Mouse (Mus musculus): ENCODE results near the gene Jazf1. TPM values are rescaled to one million over a fixed set of nuclear protein-coding genes. Genes with fewer than 3 reads are reported as not detected.
A peak's percentile ranks its signal among the peaks of the same experiment; 100 is the strongest.

Jazf1 gene
- total and polyA plus RNA-seq, 3 experiments, result not detected

DNA sequence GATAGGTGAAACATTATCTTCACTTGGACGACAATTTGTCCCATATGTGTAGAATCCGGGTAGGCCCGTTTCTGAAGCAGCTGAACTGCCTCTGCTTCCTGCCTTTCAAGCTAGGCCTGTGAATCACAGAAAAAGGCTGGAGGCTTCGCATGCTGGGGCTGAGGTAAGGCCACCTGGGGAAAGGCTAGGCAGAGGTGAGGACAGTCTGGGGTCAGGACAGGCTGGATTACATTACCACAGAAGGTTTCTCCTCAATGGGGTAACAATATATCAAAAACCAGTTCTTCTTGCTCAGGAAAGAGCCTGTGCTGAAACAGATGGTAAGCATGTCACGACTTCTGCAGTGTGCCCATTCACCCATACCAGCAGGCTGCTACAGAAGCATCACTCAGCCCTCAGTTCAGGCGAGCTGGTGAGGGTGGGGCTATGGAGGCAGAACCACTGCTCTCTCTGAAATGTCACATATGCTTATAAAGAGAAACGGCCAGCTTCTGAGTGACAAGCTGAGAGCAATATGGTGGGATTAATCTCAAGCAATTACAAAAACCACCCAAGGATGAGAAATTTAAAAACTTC is 135.7 kb downstream of the Jazf1 start:
- Histone ChIP-seq H3K4me1 (ENCODE audit: control insufficient read depth in 1 of 2, insufficient read depth in 2 of 2, low read length in 2 of 2) (no peaks in the 10 kb centered on the region), H3K36me3 (ENCODE audit: control insufficient read depth in 1 of 2, insufficient read depth in 2 of 2, low read length in 2 of 2) (no peaks in the 10 kb centered on the region), H3K79me2 (ENCODE audit: control insufficient read depth, insufficient read depth, low read length, poor library complexity) (no peaks in the 10 kb centered on the region), H3K27me3 (ENCODE audit: control insufficient read depth in 1 of 2, insufficient read depth in 2 of 2, low read length in 2 of 2) (peaks cover 0 to 2% of the 10 kb centered on the region in 2 experiments; a peak in 1 of 4 replicates), H3K27ac (ENCODE audit: control insufficient read depth, low read depth, low read length) (no peak overlapping the region), H3K9ac (ENCODE audit: control insufficient read depth, low read depth, low read length, poor library complexity, severe bottlenecking) (no peak overlapping the region), H3K9me3 (replicated peaks; ENCODE audit: insufficient read depth, low read length) (no peaks in the 10 kb centered on the region), H3K4me3 (ENCODE audit: control insufficient read depth in 1 of 2, insufficient read depth in 1 of 2, low read depth in 2 of 2, low read length in 2 of 2) (no peak overlapping the region)
- DNase-seq (ENCODE audit: low read depth, low spot score), result no peak
- TF ChIP-seq MEF2A (IDR thresholded peaks at IDR 0.05; ENCODE audit: extremely low read depth, insufficient replicate concordance, low read depth, low read length, poor library complexity, severe bottlenecking), result no peak

GRCm38 (mm10) chr6:52929358-52929757 is 139.1 kb downstream of the Jazf1 start:
- no peak overlapping the region for H3K9ac ChIP-seq (ENCODE audit: control insufficient read depth, low read depth, low read length, poor library complexity, severe bottlenecking)
- no peaks in the 10 kb centered on the region for H3K4me1 ChIP-seq (ENCODE audit: control insufficient read depth in 1 of 2, insufficient read depth in 2 of 2, low read length in 2 of 2)
- no peak overlapping the region for H3K4me3 ChIP-seq (ENCODE audit: control insufficient read depth in 1 of 2, insufficient read depth in 1 of 2, low read depth in 2 of 2, low read length in 2 of 2)
- no peak overlapping the region for H3K27ac ChIP-seq (ENCODE audit: control insufficient read depth, low read depth, low read length)
- TF ChIP-seq MAFK (IDR thresholded peaks at IDR 0.05; ENCODE audit: borderline replicate concordance, low read depth, low read length), result no peak
- TF ChIP-seq CHD2 (IDR thresholded peaks at IDR 0.05; ENCODE audit: low read length), result no peak
- no peak for TF ChIP-seq ZMIZ1 (IDR thresholded peaks at IDR 0.05; ENCODE audit: low read depth, low read length)
- no peak for TF ChIP-seq NELFE (IDR thresholded peaks at IDR 0.05; ENCODE audit: low read depth, low read length)
- no peak for TF ChIP-seq GATA1 (IDR thresholded peaks at IDR 0.05; ENCODE audit: low read depth, low read length)
- no peak for TF ChIP-seq HCFC1 (IDR thresholded peaks at IDR 0.05; ENCODE audit: low read depth, low read length)
- no peak for TF ChIP-seq MAX (IDR thresholded peaks at IDR 0.05; ENCODE audit: low read length)
- no peak for TF ChIP-seq TBP (IDR thresholded peaks at IDR 0.05; ENCODE audit: low read depth, low read length)
- TF ChIP-seq NRF1 (IDR thresholded peaks at IDR 0.05; ENCODE audit: insufficient read depth, low read depth, low read length, poor library complexity, severe bottlenecking), result no peak
- TF ChIP-seq ZKSCAN1 (IDR thresholded peaks at IDR 0.05; ENCODE audit: low read depth, low read length), result no peak
- TF ChIP-seq GABPA (IDR thresholded peaks at IDR 0.05; ENCODE audit: low read depth, low read length), result no peak
- H3K27me3 ChIP-seq (ENCODE audit: control insufficient read depth in 1 of 2, insufficient read depth in 2 of 2, low read length in 2 of 2), result peaks cover 0 to 2% of the 10 kb centered on the region in 2 experiments; a peak in 1 of 4 replicates
- H3K79me2 ChIP-seq (ENCODE audit: control insufficient read depth, insufficient read depth, low read length, poor library complexity), result no peaks in the 10 kb centered on the region
- no peaks in the 10 kb centered on the region for H3K9me3 ChIP-seq (replicated peaks; ENCODE audit: insufficient read depth, low read length)
- H3K36me3 ChIP-seq (ENCODE audit: control insufficient read depth in 1 of 2, insufficient read depth in 2 of 2, low read length in 2 of 2), result no peaks in the 10 kb centered on the region
- DNase-seq (ENCODE audit: low read depth, low spot score), result no peak

GRCm38 (mm10) chr6:52926947-52927346 is 141.5 kb downstream of the Jazf1 start:
- no peaks in the 10 kb centered on the region for H3K79me2 ChIP-seq (ENCODE audit: control insufficient read depth, insufficient read depth, low read length, poor library complexity)

More at GRCm38 (mm10) chr6:52926947-52927346, 141.5 kb downstream of the Jazf1 start:
- Histone ChIP-seq H3K27ac (ENCODE audit: control insufficient read depth, low read depth, low read length) (no peak overlapping the region), H3K9me3 (replicated peaks; ENCODE audit: insufficient read depth, low read length) (no peaks in the 10 kb centered on the region), H3K27me3 (ENCODE audit: control insufficient read depth in 1 of 2, insufficient read depth in 2 of 2, low read length in 2 of 2) (no peaks in the 10 kb centered on the region), H3K36me3 (ENCODE audit: control insufficient read depth in 1 of 2, insufficient read depth in 2 of 2, low read length in 2 of 2) (no peaks in the 10 kb centered on the region), H3K9ac (ENCODE audit: control insufficient read depth, low read depth, low read length, poor library complexity, severe bottlenecking) (no peak overlapping the region), H3K4me1 (ENCODE audit: control insufficient read depth in 1 of 2, insufficient read depth in 2 of 2, low read length in 2 of 2) (no peaks in the 10 kb centered on the region), H3K4me3 (ENCODE audit: control insufficient read depth in 1 of 2, insufficient read depth in 1 of 2, low read depth in 2 of 2, low read length in 2 of 2) (no peak overlapping the region)
- DNase-seq (ENCODE audit: low read depth, low spot score), result peak; percentile 1
- TF ChIP-seq KAT2A (conservative IDR thresholded peaks at IDR 0.05; ENCODE audit: low read depth, low read length) (no peak), CTCF (IDR thresholded peaks at IDR 0.05 in 2 of 3, conservative IDR thresholded peaks at IDR 0.05 in 1 of 3; ENCODE audit: control insufficient read depth in 1 of 3, insufficient read depth in 1 of 3, low read depth in 2 of 3, low read length in 3 of 3, poor library complexity in 1 of 3, severe bottlenecking in 1 of 3) (peak in 1 of 3 experiments; percentile 19; a peak in 1 of 6 replicates)
